Mouse (Mus musculus) spleen, adult 2 months (tissue): Measurements from ENCODE around the gene G3bp1.

ENCODE experiments used
- CTCF ChIP-seq: fragments of 200-500 bp; IDR thresholded peaks from 2 replicates; pipeline ENCODE4 v1.5.1; 2011; ENCODE audit warnings: mild to moderate bottlenecking, inconsistent platforms; ENCODE audit not compliant: insufficient read depth, insufficient read length, insufficient replicate concordance; ENCODE audit errors: extremely low read depth
- POLR2A ChIP-seq: fragments of 200-500 bp; IDR thresholded peaks from 2 replicates; pipeline ENCODE4 v1.6.1; 2011; ENCODE audit warnings: low read depth, low read length, inconsistent platforms

DNA sequence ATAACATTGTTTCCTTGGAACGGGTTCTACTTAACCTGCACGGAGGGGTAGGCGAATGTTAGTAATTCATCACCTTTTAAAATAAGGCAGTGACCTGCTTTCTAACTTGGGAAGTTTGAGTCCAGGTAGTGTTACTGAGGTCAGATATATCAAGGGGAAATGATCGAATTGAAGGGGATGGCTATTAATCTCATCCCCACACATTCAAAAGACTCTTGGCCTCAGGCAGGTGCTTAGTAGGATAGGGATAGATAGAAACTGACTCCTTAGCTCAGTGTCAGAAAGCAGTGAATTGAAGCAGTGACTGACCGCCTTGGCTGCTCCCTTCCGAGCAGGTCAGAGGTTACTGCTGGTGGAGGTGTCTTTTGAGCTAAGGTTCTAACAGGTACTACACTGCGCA, 2.0 kb downstream of the G3bp1 start:
- TF ChIP-seq CTCF (no peak), POLR2A (no peak)
